Mouse (Mus musculus): ENCODE results near the gene Anxa5.

Gene Anxa5

DNA sequence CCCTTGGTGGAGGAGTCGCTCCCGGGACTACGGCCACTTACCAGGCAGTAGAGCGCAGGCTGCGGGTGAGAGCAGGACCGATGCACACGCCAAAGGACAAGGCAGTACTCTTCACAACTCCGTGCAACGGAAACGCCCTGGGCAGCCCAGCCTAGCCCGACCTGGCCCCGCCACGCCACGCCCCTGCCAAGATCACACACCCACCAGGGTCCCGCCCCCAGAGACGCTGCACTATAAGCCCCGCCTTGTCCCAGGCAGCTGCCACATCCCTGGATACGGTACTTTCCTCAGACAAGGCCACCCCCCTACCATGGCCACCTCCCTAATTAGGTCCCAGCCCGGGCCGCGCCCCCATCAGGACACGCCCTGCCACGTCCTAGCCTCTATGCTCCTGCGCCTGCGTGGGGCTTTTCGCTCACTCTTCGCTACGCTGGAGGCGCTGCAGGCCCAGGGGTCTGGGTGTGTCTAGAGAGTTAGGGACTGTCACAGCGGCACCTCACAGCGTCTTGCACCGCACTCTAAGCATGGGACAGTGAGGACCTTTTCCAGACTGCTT lies at the start of gene Anxa5, which contains the start of gene 1810062G17Rik:
Gene Anxa5, minus strand, starts transcription at position 363 of the 556 bp plus-strand sequence.
Gene 1810062G17Rik, plus strand, starts transcription at position 406 of the 556 bp plus-strand sequence.
- peak; percentile 94 for DNase-seq

DNA sequence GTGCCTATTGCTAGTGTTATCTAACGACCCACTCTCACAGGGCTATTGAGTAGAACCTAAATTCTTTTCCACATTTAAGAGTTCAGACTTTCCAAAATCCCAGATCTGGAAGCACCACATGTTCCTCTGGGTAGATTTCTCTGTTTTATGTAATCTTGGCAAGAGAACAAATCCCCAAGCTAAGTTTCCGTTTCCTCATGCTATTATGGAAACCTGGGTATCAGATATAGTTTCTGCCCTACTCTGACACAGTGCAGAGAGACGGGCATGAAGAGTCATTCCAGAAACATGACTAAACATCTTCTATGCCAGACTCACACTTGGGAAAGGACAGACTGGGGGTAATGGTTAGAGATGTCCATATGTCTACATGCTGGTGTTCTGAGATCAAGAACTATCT lies 48.8 kb upstream of the Anxa5 start:
- DNase-seq: no peak

DNA sequence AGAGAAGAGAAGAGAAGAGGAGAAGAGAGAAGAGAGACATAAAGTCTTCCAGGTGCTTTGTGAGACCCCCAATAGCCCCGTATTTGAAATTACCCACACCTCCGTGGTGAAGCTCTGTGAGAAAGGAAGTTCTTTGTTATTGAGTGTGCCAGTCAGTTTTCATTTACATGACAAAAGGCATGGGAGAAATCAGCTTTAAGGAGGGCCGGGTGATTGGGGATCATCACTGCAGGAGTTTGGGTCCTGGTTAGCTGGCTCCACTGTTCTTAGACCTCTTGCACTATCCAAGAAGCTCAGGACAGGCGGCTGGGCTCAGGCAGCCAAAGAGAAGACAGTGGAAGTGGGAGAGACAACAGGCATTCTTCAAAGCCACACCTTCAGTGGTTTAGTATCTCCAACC lies 46.4 kb upstream of the Anxa5 start:
- no peak for DNase-seq

DNA sequence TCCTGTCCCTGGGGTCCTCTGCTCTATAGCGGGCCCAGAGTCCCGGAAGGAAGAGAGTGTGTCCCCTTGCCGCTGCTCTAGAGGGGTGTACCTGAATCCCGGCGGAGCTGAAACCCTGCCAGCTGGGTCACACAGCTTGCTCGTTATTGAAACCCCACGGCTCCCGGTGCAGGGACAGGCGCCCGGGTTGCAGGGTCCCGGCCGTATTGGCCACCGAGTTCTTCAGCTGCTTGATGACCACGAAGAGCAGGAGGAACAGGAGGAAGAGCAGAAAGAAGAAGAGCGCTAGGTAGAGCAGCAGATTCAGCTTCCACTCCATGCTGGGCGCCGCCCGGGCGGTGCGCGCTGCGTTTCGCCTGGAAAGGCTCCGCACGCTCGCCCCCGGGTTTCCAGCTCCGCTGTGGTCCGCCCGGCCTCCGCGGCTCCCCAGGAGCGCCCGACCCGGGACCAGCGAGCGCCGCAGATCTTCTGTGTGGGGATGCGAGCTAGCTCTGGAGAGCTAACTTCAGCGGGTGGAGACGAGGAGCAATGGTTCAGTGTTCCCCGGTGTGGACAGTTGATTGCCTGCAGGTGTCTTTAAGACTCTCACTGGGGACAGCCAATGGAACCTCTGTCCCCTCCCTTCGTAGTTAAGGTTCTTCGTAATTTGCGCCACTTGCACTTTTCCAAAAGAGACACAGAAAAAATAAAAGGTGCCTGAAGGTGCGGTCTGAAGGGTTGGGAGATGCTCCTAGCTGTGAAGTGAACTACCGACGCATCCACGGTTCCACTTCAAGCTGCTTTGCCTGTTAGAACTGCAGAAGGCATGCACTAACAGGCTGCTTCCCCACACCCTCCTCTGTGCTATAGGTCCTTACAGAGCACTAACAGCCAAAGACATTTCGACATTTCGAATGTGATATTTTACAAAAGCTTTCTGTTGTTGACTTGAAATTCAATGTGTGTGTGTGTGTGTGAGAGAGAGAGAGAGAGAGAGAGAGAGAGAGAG lies 45.7 kb upstream of the Anxa5 start, which contains the start of gene Gm11549:
Gene Gm11549, minus strand, starts transcription at position 741 of the 988 bp plus-strand sequence.
- no peak for DNase-seq

DNA sequence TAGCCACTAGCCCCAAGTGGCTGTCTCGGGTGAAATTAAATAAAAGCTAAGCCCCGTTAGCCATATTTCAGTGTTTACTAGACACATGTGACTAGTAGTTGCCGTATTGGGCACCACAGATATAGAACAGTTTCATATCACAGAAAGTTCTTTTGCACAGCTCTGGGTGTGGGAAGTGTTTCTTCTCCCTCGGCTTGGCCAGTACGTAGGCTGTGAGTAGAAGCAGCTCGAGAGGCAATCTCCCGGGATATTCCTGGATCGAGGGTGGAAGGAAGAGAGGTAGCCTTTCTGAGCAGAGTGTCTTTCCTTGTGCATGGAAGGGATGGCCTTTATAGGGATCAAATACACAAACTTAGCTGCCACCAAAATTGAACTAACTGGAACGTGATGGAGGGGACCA lies 40.5 kb upstream of the Anxa5 start:
- no peak for DNase-seq

DNA sequence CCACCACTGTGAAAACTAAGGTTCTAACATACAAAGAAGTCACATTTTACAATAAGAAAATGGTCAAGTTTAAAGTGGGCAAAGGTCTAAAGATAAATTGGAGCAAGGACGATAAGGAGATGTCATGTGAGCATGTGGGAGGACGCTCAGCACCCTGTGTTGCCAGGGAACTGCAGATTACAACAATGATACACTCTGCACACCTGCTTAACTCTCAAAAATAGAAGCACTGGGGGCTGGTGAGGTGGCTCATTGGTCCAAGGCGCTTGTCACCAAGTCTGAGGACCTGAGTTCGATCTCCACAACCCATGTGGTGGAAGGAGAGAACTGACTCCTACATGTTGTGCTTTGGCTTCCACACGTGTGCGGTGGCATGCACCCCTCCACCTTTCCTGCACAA lies 35.8 kb upstream of the Anxa5 start:
- DNase-seq: no peak

DNA sequence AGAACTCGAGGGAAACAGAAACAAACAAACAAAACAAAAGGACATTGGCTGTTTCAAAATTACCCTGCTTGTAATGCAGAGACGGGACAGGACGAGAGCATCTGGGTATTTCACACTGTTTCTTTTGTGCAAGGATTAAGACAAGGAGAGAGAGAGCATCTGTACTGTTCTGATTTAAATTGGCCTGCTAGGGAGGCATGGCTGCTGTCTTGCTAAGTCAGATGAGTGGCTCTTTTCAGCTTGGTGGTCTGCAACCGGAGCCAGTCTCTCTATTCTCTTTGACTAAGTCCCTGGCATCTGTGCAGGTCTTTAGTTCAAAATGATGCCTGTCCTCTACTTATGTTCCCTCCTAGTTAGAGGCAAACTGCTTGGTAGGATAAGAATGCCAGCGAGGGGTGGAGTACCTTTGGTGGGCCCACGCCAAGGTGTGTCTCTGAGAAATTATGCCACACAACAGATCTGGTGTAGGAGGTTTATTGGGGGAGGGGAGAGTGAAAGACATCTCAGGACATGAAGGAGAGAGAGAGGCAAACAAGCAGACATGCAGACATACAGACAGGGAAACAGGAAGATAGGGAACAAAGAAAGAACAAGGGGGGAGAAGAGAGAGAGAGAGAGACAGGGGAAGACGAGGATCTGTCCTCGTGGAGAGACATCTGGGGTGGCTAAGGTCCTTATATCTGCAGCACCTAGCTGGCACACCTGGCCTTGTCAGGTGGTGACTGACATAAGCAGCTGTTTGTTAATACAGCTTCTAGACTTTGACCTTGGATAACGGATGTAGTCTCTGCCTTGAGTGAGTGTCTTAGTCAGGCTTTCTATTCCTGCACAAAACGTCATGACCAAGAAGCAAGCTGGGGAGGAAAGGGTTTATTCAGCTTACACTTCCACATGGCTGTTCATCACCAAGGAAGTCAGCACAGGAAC lies 30.4 kb upstream of the Anxa5 start:
- DNase-seq: no peak

DNA sequence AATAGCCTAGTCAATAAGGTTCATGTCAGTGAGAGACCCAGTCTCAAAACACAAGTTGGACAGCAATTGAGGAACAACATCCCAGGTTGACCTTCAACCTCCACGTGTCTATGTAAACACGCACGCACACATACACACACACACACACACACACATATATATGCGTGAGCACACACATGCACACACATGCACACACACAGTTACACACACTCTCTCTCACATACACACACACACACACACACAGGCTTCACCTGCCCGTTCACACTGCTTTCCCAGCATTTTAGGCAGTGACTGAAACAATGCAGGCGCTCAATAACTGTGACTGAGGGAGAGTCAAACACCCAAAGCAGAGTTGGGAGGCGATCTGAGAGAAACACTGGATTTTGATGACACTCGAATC lies 29.6 kb upstream of the Anxa5 start:
- DNase-seq: no peak

DNA sequence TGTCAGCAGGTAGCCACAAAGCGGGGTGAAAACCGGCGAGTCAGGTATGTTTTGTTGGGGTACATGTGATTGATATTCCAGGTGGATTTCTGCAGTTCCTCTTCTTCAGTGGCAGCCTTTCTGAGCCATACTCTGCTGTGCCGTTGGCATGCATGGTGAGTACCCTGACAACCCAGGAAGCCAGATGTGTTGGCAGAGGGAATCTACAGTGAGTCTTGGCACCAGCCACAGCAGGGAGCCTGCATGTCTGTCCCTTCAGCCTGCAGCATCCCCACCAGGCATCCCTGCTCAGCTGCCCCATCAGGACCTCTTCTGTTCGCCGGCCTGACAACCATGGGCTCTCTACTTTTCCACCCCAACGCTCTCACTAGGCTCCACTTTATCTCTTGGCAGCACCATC lies 25.9 kb upstream of the Anxa5 start:
- no peak for DNase-seq

DNA sequence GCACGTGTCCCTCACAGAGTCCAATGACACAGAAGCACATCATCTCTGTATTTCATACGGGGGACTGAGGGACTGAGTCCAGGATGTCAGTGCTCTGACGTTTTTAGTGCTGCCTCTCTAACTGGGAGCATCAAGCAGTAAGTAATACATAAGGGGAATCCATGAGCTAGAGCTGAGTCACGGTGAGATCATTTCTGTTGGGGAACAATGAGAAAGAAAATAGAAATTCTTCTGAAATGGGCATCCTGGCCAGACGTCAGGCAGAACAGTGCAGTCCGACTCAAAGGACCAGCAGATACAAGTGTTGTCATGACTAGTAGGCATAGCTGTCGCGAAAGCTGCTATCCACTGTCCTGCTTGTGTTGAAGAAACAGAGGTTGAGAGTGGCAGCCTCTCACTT lies 25.3 kb upstream of the Anxa5 start:
- no peak for DNase-seq

DNA sequence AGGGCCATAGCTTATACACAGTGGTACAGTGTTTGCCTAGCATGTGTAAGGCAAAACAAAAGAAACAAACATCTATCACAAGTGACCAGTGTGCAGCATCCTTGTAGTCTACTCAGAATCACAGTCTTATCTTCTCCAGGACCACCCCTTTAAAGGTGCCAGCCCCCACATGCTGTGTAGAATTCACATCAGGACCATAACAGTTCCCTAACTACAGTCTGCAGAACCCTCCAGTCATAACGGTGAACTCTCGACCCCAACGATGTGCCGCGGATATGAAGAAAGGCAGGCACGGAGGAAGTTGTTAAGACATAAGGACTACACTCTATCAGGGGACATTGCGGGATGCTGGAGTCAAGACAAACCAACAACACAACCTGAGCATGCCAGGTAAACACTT lies 23.7 kb upstream of the Anxa5 start:
- no peak for DNase-seq

DNA sequence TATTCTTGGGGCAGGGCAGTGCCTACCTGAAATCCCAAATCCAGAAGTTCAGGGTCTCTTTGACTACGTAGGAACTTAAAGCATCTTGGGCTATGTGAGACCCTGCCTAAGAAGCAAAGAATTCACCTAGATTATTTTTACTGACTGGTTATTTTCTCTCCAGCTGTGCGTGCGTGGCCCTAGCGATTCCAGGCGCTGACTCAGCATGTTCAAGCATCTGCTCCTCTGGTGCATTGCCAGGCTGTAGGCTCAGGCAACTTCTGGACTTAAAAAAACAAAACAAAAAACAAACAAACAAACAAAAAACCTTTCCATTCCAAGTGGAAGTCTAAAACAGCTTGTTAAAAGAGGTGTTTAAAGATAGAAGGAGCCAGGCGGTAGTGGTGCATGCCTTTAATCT lies 22.5 kb upstream of the Anxa5 start:
- no peak for DNase-seq

DNA sequence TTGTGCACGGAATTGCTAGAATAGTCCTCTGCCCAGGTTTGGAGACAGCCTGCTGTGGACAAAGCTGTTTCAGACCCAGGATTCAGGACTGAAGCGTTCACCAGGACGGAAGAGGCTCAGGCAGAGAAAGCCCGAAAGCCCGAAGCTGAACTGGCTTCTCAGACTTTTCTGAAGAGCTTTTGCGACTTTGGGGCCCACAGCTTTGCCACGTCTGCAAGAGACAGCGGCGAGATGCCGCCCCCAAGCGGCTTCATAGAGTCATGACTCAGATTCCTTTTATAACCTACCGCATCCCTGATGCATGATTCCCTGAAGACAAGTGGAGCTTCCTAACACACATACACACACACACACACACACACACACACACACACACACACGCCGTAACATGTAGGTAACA lies 21.1 kb upstream of the Anxa5 start:
- DNase-seq: peak; percentile 69

DNA sequence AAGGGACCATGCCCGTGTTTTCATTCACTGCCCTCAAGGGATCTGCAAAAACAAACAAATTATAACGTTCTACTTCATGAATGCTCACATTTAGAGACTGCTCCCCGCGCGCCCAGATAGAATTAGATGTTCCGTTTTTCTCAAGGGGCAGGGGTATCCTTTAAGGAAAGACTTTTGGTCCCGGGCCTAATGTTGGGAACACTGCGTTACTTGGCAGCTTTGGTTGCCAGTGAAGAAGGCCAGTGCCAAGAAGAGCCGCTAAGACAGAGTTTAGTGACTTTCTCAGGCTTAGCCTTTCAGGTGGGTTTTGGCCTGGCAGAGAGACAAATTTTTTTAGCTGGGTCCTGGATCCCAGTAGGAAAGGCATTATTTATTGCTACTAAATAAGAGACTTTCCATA lies 20.6 kb upstream of the Anxa5 start:
- DNase-seq: no peak

DNA sequence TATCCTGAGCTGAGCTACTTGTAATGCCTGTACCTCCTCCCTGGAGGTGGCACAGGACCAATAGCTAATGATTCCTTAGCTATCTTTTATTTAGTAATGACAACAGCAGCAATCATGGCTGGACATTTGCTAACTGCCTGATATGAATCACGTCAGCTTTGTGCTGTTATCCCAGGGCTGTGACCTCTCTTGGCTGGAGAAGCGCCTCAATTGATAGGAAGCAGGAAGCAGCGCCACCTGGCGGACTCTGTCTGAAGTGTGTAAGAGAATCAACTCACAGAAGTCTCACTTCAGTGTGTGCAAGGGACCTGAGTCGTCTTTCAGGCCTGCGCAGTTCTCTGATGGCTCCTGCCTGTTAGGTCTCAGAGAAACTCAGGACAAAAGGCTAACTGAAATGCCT lies 19.7 kb upstream of the Anxa5 start:
- DNase-seq: peak; percentile 82

DNA sequence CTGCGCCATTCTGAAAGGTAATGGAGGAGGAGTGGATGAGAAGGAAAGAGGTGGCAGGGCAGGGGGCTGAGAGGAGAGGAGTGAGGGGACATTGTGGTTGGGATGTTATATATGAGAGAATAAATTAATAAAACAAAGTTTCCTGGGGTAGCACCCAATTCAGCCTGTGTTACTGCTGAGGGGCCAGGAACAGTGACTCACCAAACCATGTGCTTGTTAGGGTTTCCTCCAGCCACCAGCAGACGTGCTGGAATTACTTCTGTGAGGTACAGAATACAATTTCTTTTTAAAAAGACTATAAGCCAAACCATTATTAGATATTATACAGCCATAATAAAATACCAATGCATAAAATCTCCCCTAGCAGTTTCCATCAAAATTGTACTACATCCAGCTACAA lies 18.9 kb upstream of the Anxa5 start:
- DNase-seq: no peak

DNA sequence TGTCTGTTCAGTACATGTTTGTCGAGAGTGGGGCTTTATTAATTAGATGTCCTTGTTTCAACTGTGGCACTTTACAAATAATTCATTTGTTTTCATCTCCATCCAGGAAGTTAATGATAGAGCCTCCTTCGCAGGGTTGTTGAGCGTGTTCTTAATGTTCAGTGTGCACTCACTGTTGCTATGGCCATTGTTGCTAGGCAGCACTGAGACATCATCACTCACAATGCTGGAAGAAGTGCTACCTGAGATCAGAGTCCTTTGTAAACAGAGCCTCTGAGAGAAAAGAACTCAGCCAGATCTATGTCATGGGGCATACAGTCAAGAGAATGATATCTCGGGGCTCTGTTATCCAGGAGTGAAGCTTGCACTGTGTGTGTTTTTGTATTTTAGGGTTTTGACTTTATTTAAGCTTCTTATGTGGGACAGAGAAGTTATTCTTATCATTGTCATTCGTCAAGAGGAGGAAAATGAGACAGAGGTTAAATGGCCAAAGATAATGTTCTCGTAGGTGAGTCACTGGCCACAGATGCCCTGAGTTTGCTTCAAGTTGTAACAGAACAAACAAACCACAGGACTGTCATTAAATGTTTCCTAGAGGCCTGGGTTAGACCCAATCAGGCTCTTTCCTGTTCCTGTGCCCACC lies 18.1 kb upstream of the Anxa5 start:
- no peak for DNase-seq

DNA sequence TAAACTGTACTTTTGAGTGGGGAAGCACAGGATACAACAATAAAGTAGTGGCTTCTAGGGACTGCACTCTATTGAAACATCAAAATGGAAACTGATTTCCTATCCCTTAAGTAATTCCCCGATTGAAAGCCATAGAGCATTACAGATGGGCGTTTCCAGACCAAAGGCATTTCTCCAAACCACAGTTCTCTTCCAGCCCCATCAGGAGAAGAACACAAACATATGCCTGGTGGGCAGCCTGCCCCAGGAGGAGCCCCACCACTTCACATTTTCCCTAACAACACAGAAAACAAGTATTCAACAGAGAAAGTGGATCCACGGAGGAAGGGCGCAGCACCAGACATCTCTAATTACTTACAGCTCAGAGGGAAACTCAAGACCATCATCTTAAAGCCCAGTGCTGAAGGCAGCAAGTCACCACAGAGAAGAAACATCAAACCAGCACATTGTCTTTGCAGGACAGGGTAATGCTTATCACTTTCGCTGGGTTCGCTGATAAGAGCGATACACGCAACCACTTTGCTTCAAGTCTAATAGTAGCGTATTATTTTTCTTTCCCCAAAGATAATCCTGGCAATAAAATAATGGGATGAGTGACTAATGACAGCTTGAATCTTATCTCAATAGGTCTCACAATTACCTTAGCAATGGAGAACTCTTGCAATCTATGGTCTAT lies 17.2 kb upstream of the Anxa5 start:
- no peak for DNase-seq

DNA sequence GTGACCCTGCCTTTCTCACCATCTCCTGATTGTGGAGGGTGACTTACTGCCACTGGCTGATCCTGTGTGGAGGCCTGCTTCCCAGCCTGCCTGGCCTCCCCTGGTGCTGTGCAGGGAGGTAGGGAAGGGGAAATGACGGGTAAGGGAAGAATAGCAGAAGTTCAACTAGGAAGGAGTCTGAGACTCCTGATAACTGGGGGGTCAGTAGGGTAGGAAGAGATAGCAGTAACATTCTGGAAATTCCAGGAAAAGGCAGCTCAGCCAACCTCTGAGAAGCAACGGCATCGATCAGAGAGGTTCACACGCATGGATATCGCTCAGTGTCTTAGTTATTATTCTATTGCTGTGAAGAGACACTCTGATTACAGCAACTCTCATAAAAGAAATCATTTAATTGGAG lies 15.8 kb upstream of the Anxa5 start:
- DNase-seq: no peak

DNA sequence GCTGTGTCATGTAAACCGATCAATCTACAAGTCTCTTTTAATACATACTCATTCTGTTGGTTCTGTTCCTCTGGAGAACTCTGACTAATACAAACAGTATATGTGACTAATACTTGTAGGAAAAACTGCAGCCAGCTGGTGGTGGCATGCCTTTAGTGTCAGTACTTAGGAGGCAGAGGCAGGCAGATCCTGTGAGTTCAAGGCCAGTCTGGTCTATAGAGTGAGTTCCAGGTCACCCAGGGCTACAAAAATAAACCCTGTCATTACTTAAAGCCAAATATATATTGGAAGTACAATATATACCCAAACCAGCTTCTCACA lies 13.9 kb upstream of the Anxa5 start:
- no peak for DNase-seq

DNA sequence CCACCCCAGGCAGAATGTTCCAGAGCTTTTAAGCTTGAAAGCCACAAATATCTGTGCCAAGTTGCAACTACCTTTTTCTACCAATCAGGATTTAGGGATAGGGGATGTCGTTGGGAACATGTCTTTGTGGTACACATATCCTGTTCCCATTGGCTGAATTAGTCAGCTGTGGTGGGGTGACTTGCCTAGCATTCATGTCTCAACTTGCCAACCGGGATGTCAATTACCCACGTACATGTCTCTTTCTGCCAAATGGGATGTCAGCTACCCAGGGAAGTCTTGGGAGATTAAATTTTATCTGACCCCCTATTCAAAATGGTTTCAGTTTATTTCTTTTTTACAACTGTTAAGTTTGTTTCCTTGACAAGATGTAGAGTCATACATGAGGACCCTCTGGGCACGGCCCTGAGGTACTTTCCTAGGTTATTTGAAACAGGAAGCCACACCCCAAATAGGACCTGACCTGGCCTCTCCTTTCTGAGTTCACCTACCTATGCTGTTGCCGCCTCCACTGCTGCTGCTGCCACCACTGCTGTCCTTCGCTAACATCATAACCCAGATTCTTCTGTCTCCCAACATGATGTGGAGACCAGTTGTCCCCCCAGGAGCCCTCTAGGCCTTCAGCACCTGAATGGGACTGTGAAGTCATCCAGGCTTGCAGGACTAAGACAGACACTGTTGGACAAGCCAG lies 13.3 kb upstream of the Anxa5 start:
- DNase-seq: no peak

DNA sequence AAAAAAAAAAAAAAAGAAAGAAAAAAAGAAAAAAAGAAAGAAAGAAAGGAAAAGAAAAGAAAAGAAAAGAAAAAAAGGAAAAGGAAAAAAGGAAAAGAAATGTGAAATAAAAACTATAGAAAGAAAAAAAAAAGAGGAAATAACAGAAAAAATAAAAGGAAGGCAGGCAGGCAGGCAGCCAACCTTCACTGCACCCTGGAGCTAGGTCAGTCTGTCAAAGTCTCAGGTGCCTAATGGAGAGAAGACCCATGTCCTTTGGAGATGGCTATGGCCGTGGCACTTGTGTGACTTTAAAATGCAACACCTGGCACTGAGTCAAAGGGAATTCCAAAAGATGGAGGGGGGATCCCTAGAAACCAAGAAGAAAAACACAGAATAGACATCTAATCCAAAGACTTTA lies 12.7 kb upstream of the Anxa5 start:
- no peak for DNase-seq

All from thymus, postnatal 14 days (tissue).